Mouse (Mus musculus) heart, embryonic 12.5 days (tissue): Measurements from ENCODE around the gene Gm10073. TPM values are rescaled to one million over a fixed set of nuclear protein-coding genes. Genes with fewer than 3 reads are reported as not detected.
"Not testable (repeated sequence)": the region's sequence is repeated elsewhere in the genome, so short reads cannot be mapped to it uniquely, and the experiment has no call there.

ENCODE experiments used
- ATAC-seq: fragments of 200-750 bp; cut with Nextera tagmentation; 2 replicates; pipeline ENCODE4 v1.8.0; 2017; ENCODE audit warnings: moderate TSS enrichment, moderate library complexity; ENCODE audit not compliant: insufficient number of reproducible peaks, low FRiP score
- H3K27ac ChIP-seq: fragments of 300-500 bp; sonication (generic); 2 replicates; pipeline ENCODE4 v1.5.1; 2016; ENCODE audit warnings: mild to moderate bottlenecking, moderate library complexity; ENCODE audit not compliant: poor library complexity, severe bottlenecking
- H3K27me3 ChIP-seq: fragments of 300-500 bp; sonication (generic); replicated peaks from 2 replicates; pipeline ENCODE4 v1.6.1; 2016; ENCODE audit warnings: mild to moderate bottlenecking, moderate library complexity
- H3K36me3 ChIP-seq: fragments of 300-500 bp; sonication (generic); 2 replicates; pipeline ENCODE4 v1.6.1; 2016; ENCODE audit warnings: mild to moderate bottlenecking, moderate library complexity
- H3K4me1 ChIP-seq: fragments of 300-500 bp; sonication (generic); replicated peaks from 2 replicates; pipeline ENCODE4 v1.6.1; 2016; ENCODE audit warnings: mild to moderate bottlenecking
- H3K4me2 ChIP-seq: fragments of 300-500 bp; sonication (generic); 2 replicates; pipeline ENCODE4 v1.6.1; 2016; ENCODE audit warnings: mild to moderate bottlenecking, moderate library complexity
- H3K4me3 ChIP-seq: fragments of 300-500 bp; sonication (generic); 2 replicates; pipeline ENCODE4 v1.5.1; 2016; ENCODE audit warnings: mild to moderate bottlenecking
- H3K9ac ChIP-seq: fragments of 300-500 bp; sonication (generic); 2 replicates; pipeline ENCODE4 v1.6.1; 2016; ENCODE audit warnings: mild to moderate bottlenecking, moderate library complexity
- H3K9me3 ChIP-seq: fragments of 300-500 bp; sonication (generic); replicated peaks from 2 replicates; pipeline ENCODE4 v1.6.1; 2016; ENCODE audit warnings: mild to moderate bottlenecking, moderate library complexity
- WGBS: fragments of 180-500 bp; shearing (Covaris S2); methylation state at CpG from one replicate; pipeline ENCODE4 v1.1.7; 2016; 5-methylcytosine and 5-hydroxymethylcytosine counted together
- polyA plus RNA-seq: library from polyadenylated mRNA; unstranded; fragments of >200 nt; fragmentation: Nextera tagmentation; extraction: Ambion mirVana; gene quantifications from 2 replicates; pipeline ENCODE4 v1.2.1, GENCODE M21; 2016

Gm10073 gene
- 2.8 and 4.1 TPM in 2 replicates for polyA plus RNA-seq

- H3K4me1 ChIP-seq: peaks cover 12% of the 10 kb centered on the region
- H3K4me3 ChIP-seq: 0 out of 2 replicates have a peak within 1 kb of the TSS, but pooled peaks have one; percentile 9
- ATAC-seq, H3K9ac ChIP-seq, H3K9me3 ChIP-seq, H3K27ac ChIP-seq, H3K27me3 ChIP-seq, H3K36me3 ChIP-seq: not testable (repeated sequence)
- H3K4me2 ChIP-seq: peak within 1 kb of the TSS; percentile 52
- 25% methylated on average over 20 of the region's 20 CpGs for WGBS
Observed at GRCm38 (mm10) chr8:106573168-106573567, at the start of gene Gm10073. Gene Gm10073, minus strand, starts transcription at chr8:106573461.

- H3K4me1 ChIP-seq: peaks cover 10% of the 10 kb centered on the region
- H3K27me3 ChIP-seq: peaks cover 5% of the 10 kb centered on the region; the same call in 1 of the 2 replicates
- WGBS: 66% methylated on average over 5 of the region's 5 CpGs
- no peak overlapping the region for H3K27ac ChIP-seq
- no peak overlapping the region for H3K4me3 ChIP-seq
- H3K9ac ChIP-seq: no peak overlapping the region
- H3K4me2 ChIP-seq: no peak overlapping the region
- no peaks in the 10 kb centered on the region for H3K36me3 ChIP-seq
- no peaks in the 10 kb centered on the region; the same call in 1 of the 2 replicates for H3K9me3 ChIP-seq
- no peak for ATAC-seq
Observed at GRCm38 (mm10) chr8:106623016-106623415, 49.8 kb upstream of the Gm10073 start.

- Histone ChIP-seq H3K27me3 (no peaks in the 10 kb centered on the region), H3K4me1 (peaks cover 10% of the 10 kb centered on the region), H3K9me3 (no peaks in the 10 kb centered on the region; the same call in 1 of the 2 replicates), H3K36me3 (no peaks in the 10 kb centered on the region), H3K4me2 (no peak overlapping the region), H3K9ac (no peak overlapping the region), H3K4me3 (no peak overlapping the region), H3K27ac (no peak overlapping the region)
- no peak for ATAC-seq
- WGBS: 85% methylated on average over 2 of the region's 2 CpGs
Observed at GRCm38 (mm10) chr8:106620488-106620887, 47.2 kb upstream of the Gm10073 start.

GRCm38 (mm10) chr8:106619549-106620245 lies 46.4 kb upstream of the Gm10073 start:
- Histone ChIP-seq H3K9ac (no peak overlapping the region), H3K4me1 (peaks cover 10% of the 10 kb centered on the region), H3K27ac (no peak overlapping the region), H3K4me3 (no peak overlapping the region), H3K4me2 (peak overlapping the region; percentile 27; the same call in 1 of the 2 replicates), H3K27me3 (no peaks in the 10 kb centered on the region), H3K9me3 (no peaks in the 10 kb centered on the region; the same call in 1 of the 2 replicates), H3K36me3 (no peaks in the 10 kb centered on the region)
- WGBS: 39% methylated on average over 9 of the region's 9 CpGs
- ATAC-seq: peak; percentile 64; the same call in 1 of the 2 replicates

- Histone ChIP-seq H3K4me1 (peaks cover 10% of the 10 kb centered on the region), H3K27me3 (no peaks in the 10 kb centered on the region), H3K27ac (no peak overlapping the region), H3K36me3 (no peaks in the 10 kb centered on the region), H3K4me3 (no peak overlapping the region), H3K9me3 (no peaks in the 10 kb centered on the region), H3K4me2 (no peak overlapping the region), H3K9ac (no peak overlapping the region)
- WGBS: 64% methylated on average over 6 of the region's 6 CpGs
- no peak for ATAC-seq
Observed at GRCm38 (mm10) chr8:106618324-106618723, 45.1 kb upstream of the Gm10073 start.

- Histone ChIP-seq H3K9me3 (no peaks in the 10 kb centered on the region), H3K4me1 (peaks cover 10% of the 10 kb centered on the region), H3K27ac (no peak overlapping the region), H3K27me3 (no peaks in the 10 kb centered on the region), H3K4me2 (no peak overlapping the region), H3K36me3 (no peaks in the 10 kb centered on the region), H3K4me3 (no peak overlapping the region), H3K9ac (no peak overlapping the region)
- WGBS: 69% methylated on average over 6 of the region's 6 CpGs
- ATAC-seq: no peak
Observed at GRCm38 (mm10) chr8:106617865-106618264, 44.6 kb upstream of the Gm10073 start.

- H3K4me3 ChIP-seq: no peak overlapping the region
- H3K27ac ChIP-seq: no peak overlapping the region
- H3K4me1 ChIP-seq: peaks cover 10% of the 10 kb centered on the region
- no peaks in the 10 kb centered on the region for H3K9me3 ChIP-seq
- ATAC-seq: no peak
- H3K9ac ChIP-seq: no peak overlapping the region
- H3K36me3 ChIP-seq: no peaks in the 10 kb centered on the region
- WGBS: 30% methylated on average over 6 of the region's 6 CpGs
- H3K27me3 ChIP-seq: no peaks in the 10 kb centered on the region
- H3K4me2 ChIP-seq: no peak overlapping the region
Observed at GRCm38 (mm10) chr8:106617196-106617595, 43.9 kb upstream of the Gm10073 start.

GRCm38 (mm10) chr8:106616679-106617078 lies 43.4 kb upstream of the Gm10073 start:
- Histone ChIP-seq H3K9ac (no peak overlapping the region), H3K4me3 (no peak overlapping the region), H3K27me3 (no peaks in the 10 kb centered on the region), H3K9me3 (no peaks in the 10 kb centered on the region), H3K4me2 (no peak overlapping the region), H3K36me3 (no peaks in the 10 kb centered on the region), H3K27ac (no peak overlapping the region), H3K4me1 (peaks cover 10% of the 10 kb centered on the region)
- 53% methylated on average over 4 of the region's 4 CpGs for WGBS
- no peak for ATAC-seq

- H3K4me3 ChIP-seq: no peak overlapping the region
- H3K9me3 ChIP-seq: no peaks in the 10 kb centered on the region
- WGBS: 70% methylated on average over 10 of the region's 10 CpGs
- H3K27ac ChIP-seq: no peak overlapping the region
- no peaks in the 10 kb centered on the region for H3K36me3 ChIP-seq
- ATAC-seq: no peak
- H3K4me2 ChIP-seq: no peak overlapping the region
- no peak overlapping the region for H3K9ac ChIP-seq
- peaks cover 2% of the 10 kb centered on the region; the same call in 1 of the 2 replicates for H3K27me3 ChIP-seq
- peaks cover 10% of the 10 kb centered on the region for H3K4me1 ChIP-seq
Observed at GRCm38 (mm10) chr8:106615661-106616299, 42.5 kb upstream of the Gm10073 start.

GRCm38 (mm10) chr8:106614704-106615103 lies 41.4 kb upstream of the Gm10073 start:
- Histone ChIP-seq H3K27ac (no peak overlapping the region), H3K4me1 (peaks cover 5% of the 10 kb centered on the region), H3K4me3 (no peak overlapping the region), H3K4me2 (no peak overlapping the region), H3K36me3 (no peaks in the 10 kb centered on the region), H3K9me3 (no peaks in the 10 kb centered on the region), H3K9ac (no peak overlapping the region), H3K27me3 (peaks cover 5% of the 10 kb centered on the region)
- WGBS: 50% methylated on average over 5 of the region's 5 CpGs
- no peak for ATAC-seq

GRCm38 (mm10) chr8:106612047-106612446 lies 38.8 kb upstream of the Gm10073 start:
- no peak for ATAC-seq
- 61% methylated on average over 3 of the region's 3 CpGs for WGBS
- Histone ChIP-seq H3K9ac (no peak overlapping the region), H3K27ac (no peak overlapping the region), H3K9me3 (no peaks in the 10 kb centered on the region), H3K27me3 (peaks cover 14% of the 10 kb centered on the region), H3K4me2 (no peak overlapping the region), H3K4me3 (no peak overlapping the region), H3K4me1 (no peaks in the 10 kb centered on the region), H3K36me3 (no peaks in the 10 kb centered on the region)
